Mouse (Mus musculus) liver, adult 2 months (tissue): ENCODE results near the gene Hdhd3. TPM values are rescaled to one million over a fixed set of nuclear protein-coding genes. Genes with fewer than 3 reads are reported as not detected.

ENCODE experiments used
- DNase-seq: peaks from one replicate; pipeline ENCODE4 v3.0.0-alpha.2; 2011; ENCODE audit warnings: low read depth, low spot score; ENCODE audit errors: extremely low read depth
- H3K27ac ChIP-seq: fragments of 200-500 bp; replicated peaks from 2 replicates; pipeline ENCODE4 v1.5.1; 2012; ENCODE audit warnings: low read depth, mild to moderate bottlenecking, control low read depth, inconsistent platforms, low read length; ENCODE audit not compliant: insufficient read depth
- H3K27me3 ChIP-seq: fragments of 200-500 bp; 2 replicates; pipeline ENCODE4 v1.6.1; 2012; ENCODE audit warnings: mild to moderate bottlenecking, moderate library complexity, low read length, inconsistent platforms; ENCODE audit not compliant: control insufficient read depth, insufficient read depth
- H3K36me3 ChIP-seq: fragments of 200-500 bp; 2 replicates; pipeline ENCODE4 v1.6.1; 2012; ENCODE audit warnings: low read length, inconsistent platforms; ENCODE audit not compliant: control insufficient read depth, insufficient read depth
- H3K4me1 ChIP-seq: fragments of 200-500 bp; 2 replicates; pipeline ENCODE4 v1.6.1; 2011; ENCODE audit warnings: low read length; ENCODE audit not compliant: control insufficient read depth, insufficient read depth
- H3K4me3 ChIP-seq: fragments of 200-500 bp; 2 replicates; pipeline ENCODE4 v1.5.1; 2011; ENCODE audit warnings: low read depth, mild to moderate bottlenecking, control low read depth, low read length, moderate library complexity; ENCODE audit not compliant: insufficient read depth
- H3K79me2 ChIP-seq: fragments of 200-500 bp; 2 replicates; pipeline ENCODE4 v1.6.1; 2012; ENCODE audit warnings: inconsistent platforms, mild to moderate bottlenecking, low read length, moderate library complexity; ENCODE audit not compliant: control insufficient read depth, insufficient read depth
- H3K9ac ChIP-seq: fragments of 200-500 bp; 2 replicates; pipeline ENCODE4 v1.6.1; 2012; ENCODE audit warnings: low read depth, mild to moderate bottlenecking, control low read depth, inconsistent platforms, low read length
- CTCF ChIP-seq: fragments of 200-500 bp; IDR thresholded peaks from 2 replicates; pipeline ENCODE4 v1.5.1; 2011; ENCODE audit warnings: low read depth, low read length, control low read depth
- POLR2A ChIP-seq: fragments of 200-500 bp; IDR thresholded peaks from 2 replicates; pipeline ENCODE4 v1.6.1; 2011; ENCODE audit warnings: low read length, control low read depth; ENCODE audit not compliant: insufficient read depth; ENCODE audit errors: extremely low read depth
- WGBS: fragments of 180-500 bp; shearing (Covaris S2); methylation state at CpG from one replicate; pipeline ENCODE4 v1.1.7; 2018; 5-methylcytosine and 5-hydroxymethylcytosine counted together
- polyA plus RNA-seq: library from polyadenylated mRNA; depleted of rRNA; stranded (reverse); fragments of >200 nt; gene quantifications from 2 replicates; pipeline ENCODE4 v1.2.3, GENCODE M21; 2012
- total RNA-seq: library from RNA; depleted of rRNA; stranded (reverse); fragments of >200 nt; gene quantifications from 2 replicates; pipeline ENCODE4 v1.2.3, GENCODE M21; 2014

Hdhd3 gene
- total and polyA plus RNA-seq, 2 experiments, result 14.0 to 61.4 TPM

DNA sequence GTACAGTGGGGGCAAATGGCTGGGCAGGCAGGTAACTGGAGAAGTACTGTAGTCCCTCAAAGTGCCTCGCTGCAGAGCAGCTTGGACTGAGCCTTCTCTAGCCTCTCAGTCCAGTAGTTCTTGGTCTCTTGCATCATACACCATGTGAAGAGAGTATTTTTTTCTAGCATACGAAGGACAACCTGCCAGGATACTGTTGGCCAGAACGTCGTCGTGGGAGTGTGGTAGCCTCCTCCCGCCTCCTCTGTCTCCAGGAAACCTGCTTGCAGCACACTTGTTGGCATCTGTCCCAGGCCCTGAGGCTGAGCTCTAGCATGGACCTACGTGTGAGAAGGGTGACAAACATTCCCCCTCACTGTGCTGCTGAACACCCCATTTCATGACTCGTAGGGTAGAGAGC, 6.5 kb downstream of the Hdhd3 start:
- TF ChIP-seq POLR2A (no peak), CTCF (no peak)
- Histone ChIP-seq H3K36me3 (no peaks in the 10 kb centered on the region; the same call in 1 of the 2 replicates), H3K4me1 (peaks cover 22% of the 10 kb centered on the region), H3K27ac (peak overlapping the region; percentile 20), H3K4me3 (no peak overlapping the region), H3K79me2 (peaks cover 9% of the 10 kb centered on the region; the same call in 1 of the 2 replicates), H3K9ac (no peak overlapping the region), H3K27me3 (no peaks in the 10 kb centered on the region)
- 11% methylated on average over 8 of the region's 8 CpGs for WGBS
- peak; percentile 95 for DNase-seq

DNA sequence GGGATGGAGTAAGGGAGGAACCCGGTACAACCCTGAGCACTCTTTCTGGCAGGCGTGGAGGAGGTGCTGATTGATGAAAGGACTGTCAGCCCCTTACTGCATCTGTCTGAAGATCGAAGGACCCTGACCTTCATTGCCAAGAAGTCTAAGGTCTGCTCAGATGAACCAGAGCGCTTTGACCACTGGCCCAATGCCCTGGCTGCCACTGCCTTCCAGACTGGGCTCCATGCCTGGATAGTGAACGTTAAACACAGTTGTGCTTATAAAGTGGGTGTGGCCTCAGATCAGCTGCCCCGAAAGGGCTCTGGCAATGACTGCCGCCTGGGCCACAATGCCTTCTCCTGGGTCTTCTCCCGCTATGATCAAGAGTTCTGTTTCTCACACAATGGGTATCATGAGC, 7.3 kb downstream of the Hdhd3 start:
- Histone ChIP-seq H3K36me3 (no peaks in the 10 kb centered on the region; the same call in 1 of the 2 replicates), H3K4me1 (peaks cover 21% of the 10 kb centered on the region), H3K9ac (peak overlapping the region; percentile 1; the same call in 1 of the 2 replicates), H3K27me3 (no peaks in the 10 kb centered on the region), H3K79me2 (peaks cover 8% of the 10 kb centered on the region; the same call in 1 of the 2 replicates), H3K27ac (peak overlapping the region; percentile 14; the same call in 1 of the 2 replicates), H3K4me3 (no peak overlapping the region)
- peak; percentile 98 for DNase-seq
- TF ChIP-seq POLR2A, result no peak
- no peak for TF ChIP-seq CTCF
- WGBS, result 15% methylated on average over 8 of the region's 8 CpGs

DNA sequence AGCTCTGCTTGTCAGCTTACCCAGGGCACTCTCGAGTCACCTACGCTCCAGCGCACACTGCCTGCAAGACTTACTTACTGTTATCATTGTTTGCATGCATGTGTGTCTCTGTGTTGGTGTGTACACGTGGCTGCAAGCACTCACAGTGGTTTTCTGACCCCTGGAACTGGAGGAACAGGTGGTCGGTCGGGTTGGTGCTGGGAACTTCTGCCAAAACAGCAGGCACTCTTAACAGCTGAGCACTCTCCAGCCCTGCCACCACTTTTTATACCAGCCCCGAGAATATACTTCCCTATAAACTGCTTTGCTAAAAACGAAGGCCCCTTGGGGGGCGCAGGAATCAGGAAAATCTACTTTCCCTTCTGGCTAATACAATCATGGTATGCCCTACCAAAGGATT, 9.0 kb downstream of the Hdhd3 start:
- peaks cover 19% of the 10 kb centered on the region for H3K4me1 ChIP-seq
- no peak for DNase-seq
- 72% methylated on average over 9 of the region's 9 CpGs for WGBS

DNA sequence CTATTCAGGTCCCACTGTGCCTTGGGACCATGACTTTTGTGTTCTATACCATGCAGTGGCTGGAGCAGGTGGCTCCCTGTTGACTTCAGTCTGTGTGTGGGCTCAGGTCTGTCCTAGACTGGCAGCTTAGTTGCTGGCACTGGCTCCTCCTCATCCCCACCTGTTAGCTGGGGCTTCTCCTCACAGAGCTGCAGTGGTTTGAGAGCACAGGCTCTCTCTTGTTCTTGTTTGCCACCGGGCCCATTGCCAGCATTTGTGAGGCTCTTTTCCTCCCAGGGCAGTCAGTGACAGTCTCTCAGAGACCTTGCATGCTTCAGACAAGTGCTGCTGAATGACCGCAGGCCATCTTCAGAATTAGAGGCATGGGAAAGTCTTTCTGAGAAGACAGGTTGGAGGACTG, 10.6 kb downstream of the Hdhd3 start:
- Histone ChIP-seq H3K9ac (no peak overlapping the region), H3K36me3 (no peaks in the 10 kb centered on the region), H3K4me3 (no peak overlapping the region), H3K27ac (no peak overlapping the region), H3K79me2 (no peaks in the 10 kb centered on the region), H3K27me3 (no peaks in the 10 kb centered on the region), H3K4me1 (peaks cover 19% of the 10 kb centered on the region)
- TF ChIP-seq CTCF (no peak), POLR2A (no peak)
- WGBS, result 84% methylated on average over 2 of the region's 2 CpGs
- DNase-seq, result no peak

More for the DNA sequence above, 9.0 kb downstream of the Hdhd3 start:
- no peak overlapping the region for H3K4me3 ChIP-seq
- no peaks in the 10 kb centered on the region for H3K27me3 ChIP-seq
- TF ChIP-seq CTCF (no peak), POLR2A (no peak)
- no peak overlapping the region for H3K9ac ChIP-seq
- H3K79me2 ChIP-seq, result no peaks in the 10 kb centered on the region
- no peaks in the 10 kb centered on the region; the same call in 1 of the 2 replicates for H3K36me3 ChIP-seq
- no peak overlapping the region for H3K27ac ChIP-seq

DNA sequence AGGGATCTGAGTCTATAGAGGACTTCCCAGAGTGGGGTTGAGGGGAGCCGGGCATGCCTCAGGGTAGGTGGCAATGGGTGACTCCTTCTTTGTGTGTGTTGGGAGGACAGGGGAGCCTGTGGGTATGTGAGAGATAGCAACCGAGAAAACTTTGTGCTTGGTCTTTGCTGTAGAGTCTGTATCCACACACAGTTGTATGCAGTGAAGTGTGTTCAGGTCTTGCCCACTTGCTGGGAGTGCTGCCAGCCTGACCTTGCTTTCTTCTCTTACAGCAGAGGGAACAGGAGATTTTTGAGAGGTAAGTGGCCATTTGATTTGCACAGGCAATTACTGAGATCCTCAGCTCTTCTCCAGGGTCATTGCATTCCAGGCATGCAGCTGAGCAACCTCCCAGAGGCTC, 15.4 kb downstream of the Hdhd3 start:
- TF ChIP-seq CTCF (no peak), POLR2A (no peak)
- DNase-seq, result no peak
- Histone ChIP-seq H3K27me3 (no peaks in the 10 kb centered on the region), H3K4me3 (no peak overlapping the region), H3K4me1 (no peaks in the 10 kb centered on the region), H3K36me3 (no peaks in the 10 kb centered on the region), H3K9ac (no peak overlapping the region), H3K27ac (no peak overlapping the region), H3K79me2 (no peaks in the 10 kb centered on the region)
- WGBS, result 98% methylated on average over 2 of the region's 2 CpGs

DNA sequence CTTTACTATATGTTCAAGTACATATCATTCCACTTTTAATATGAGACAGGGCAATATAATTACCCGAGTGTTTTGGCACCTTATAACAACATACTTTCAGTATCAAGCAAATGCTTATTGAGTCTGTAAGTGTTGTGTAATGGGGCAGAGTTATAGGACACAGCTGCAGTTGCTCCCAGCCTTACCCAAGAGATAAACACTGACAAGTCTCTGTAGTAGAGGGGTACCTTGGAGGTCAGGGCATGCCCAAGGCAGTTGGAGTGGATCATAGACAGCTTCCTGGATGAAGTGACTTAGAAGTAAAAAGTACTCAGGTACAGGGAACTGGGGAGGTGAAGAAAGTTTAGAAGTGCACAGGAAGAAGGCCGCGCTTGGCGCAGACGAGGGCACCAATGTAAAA, 16.1 kb downstream of the Hdhd3 start:
- no peak for TF ChIP-seq CTCF
- no peak for TF ChIP-seq POLR2A
- no peak for DNase-seq
- WGBS, result 92% methylated on average over 5 of the region's 5 CpGs

More for the DNA sequence above, 16.1 kb downstream of the Hdhd3 start:
- Histone ChIP-seq H3K27ac (no peak overlapping the region), H3K27me3 (no peaks in the 10 kb centered on the region), H3K4me1 (no peaks in the 10 kb centered on the region), H3K4me3 (no peak overlapping the region), H3K79me2 (no peaks in the 10 kb centered on the region), H3K9ac (no peak overlapping the region), H3K36me3 (no peaks in the 10 kb centered on the region)
